Mouse (Mus musculus) kidney, postnatal 10 days (tissue): ENCODE measurements around the gene Mif.
"Not testable (repeated sequence)": the region's sequence is repeated elsewhere in the genome, so short reads cannot be mapped to it uniquely, and the experiment has no call there.

Source experiments
- DNase-seq: peaks from one replicate; pipeline ENCODE4 v3.0.0; 2021; ENCODE audit warnings: mixed read lengths

The Mif gene

GRCm38 (mm10) chr10:75859786-75860470 lies at the start of gene Mif:
Mif (minus strand) TSS chr10:75860240.
- DNase-seq: peak; percentile 94

GRCm38 (mm10) chr10:75906882-75907281 lies 46.8 kb upstream of the Mif start:
- DNase-seq: no peak

- DNase-seq: no peak
Measured at GRCm38 (mm10) chr10:75904391-75904790, 44.4 kb upstream of the Mif start.

GRCm38 (mm10) chr10:75898846-75899245 lies 38.8 kb upstream of the Mif start:
- peak; percentile 55 for DNase-seq

- no peak for DNase-seq
Measured at GRCm38 (mm10) chr10:75898039-75898564, 38.1 kb upstream of the Mif start.

GRCm38 (mm10) chr10:75897373-75897772 lies 37.3 kb upstream of the Mif start:
- peak; percentile 91 for DNase-seq

GRCm38 (mm10) chr10:75896208-75896607 lies 36.2 kb upstream of the Mif start:
- DNase-seq: no peak

- DNase-seq: no peak
Measured at GRCm38 (mm10) chr10:75895730-75896129, 35.7 kb upstream of the Mif start.

- DNase-seq: no peak
Measured at GRCm38 (mm10) chr10:75894601-75895000, 34.6 kb upstream of the Mif start.

GRCm38 (mm10) chr10:75893089-75893750 lies 33.2 kb upstream of the Mif start, which contains the start of gene Derl3:
Derl3 (plus strand) TSS chr10:75893413.
- DNase-seq: peak; percentile 95

- DNase-seq: no peak
Measured at GRCm38 (mm10) chr10:75889406-75890153, 29.5 kb upstream of the Mif start.

- DNase-seq: not testable (repeated sequence)
Measured at GRCm38 (mm10) chr10:75887504-75887903, 27.5 kb upstream of the Mif start.

- DNase-seq: no peak
Measured at GRCm38 (mm10) chr10:75884742-75885141, 24.7 kb upstream of the Mif start.

- peak; percentile 91 for DNase-seq
Measured at GRCm38 (mm10) chr10:75883232-75883552, 23.2 kb upstream of the Mif start.

GRCm38 (mm10) chr10:75882433-75883231 lies 22.6 kb upstream of the Mif start:
- no peak for DNase-seq

- peak; percentile 80 for DNase-seq
Measured at GRCm38 (mm10) chr10:75881578-75882432, 21.8 kb upstream of the Mif start.

GRCm38 (mm10) chr10:75880771-75881577 lies 20.9 kb upstream of the Mif start:
- DNase-seq: no peak

GRCm38 (mm10) chr10:75880351-75880750 lies 20.3 kb upstream of the Mif start:
- DNase-seq: no peak

GRCm38 (mm10) chr10:75878836-75879235 lies 18.8 kb upstream of the Mif start:
- peak; percentile 70 for DNase-seq

- DNase-seq: no peak
Measured at GRCm38 (mm10) chr10:75873543-75874170, 13.6 kb upstream of the Mif start.
